8 mouse cellular contexts compared by ENCODE assay signal in genomic region chr15:103250195-103250740, GRCm38 (mm10). TPM values are rescaled to one million over a fixed set of nuclear protein-coding genes. Genes with fewer than 3 reads are reported as not detected.
DNase-seq lines count a peak whose midpoint lies in the region; ATAC-seq and TF ChIP-seq lines count a peak whose summit lies in the region.

No protein-coding gene starts in this region.

- H3K4me2 ChIP-seq in lung, embryonic 14.5 days: peak overlapping the region; percentile 13; the same call in 1 of the 2 replicates

- H3K9me3 ChIP-seq in lung, embryonic 14.5 days (ENCODE audit: low read depth, low read length): no peaks in the 10 kb centered on the region

- no peak for TF ChIP-seq POLR2A in small intestine, adult 2 months (IDR thresholded peaks at IDR 0.05; ENCODE audit: low read depth, low read length)

- peak; percentile 21; the same call in 1 of the 2 replicates for ATAC-seq in lung, embryonic 14.5 days (ENCODE audit: insufficient read depth)
- ATAC-seq in megakaryocyte-erythroid progenitor cell, adult 5-6 weeks (replicated peaks; ENCODE audit: low FRiP score, low TSS enrichment, poor library complexity, severe bottlenecking): no peak

- H3K9ac ChIP-seq in lung, embryonic 14.5 days: no peak overlapping the region

- DNase-seq in right cerebral cortex, postnatal 25 days: peak; percentile 21
- no peak for DNase-seq in right cerebral cortex, adult 18-20 months
- peak; percentile 76 for DNase-seq in c-Kit-positive CD71-negative TER-119-negative erythroid progenitor cells, embryonic 14.5 days (ENCODE audit: low read depth)
- DNase-seq in gastrocnemius, postnatal 25 days: peak; percentile 56
- peak; percentile 65 to 80 for DNase-seq in kidney, adult 8-10 months
- peak; percentile 67 for DNase-seq in lung, embryonic 14.5 days

- H3K27ac ChIP-seq in lung, embryonic 14.5 days (ENCODE audit: low read depth): peak overlapping the region; percentile 1; the same call in 1 of the 2 replicates
- H3K27ac ChIP-seq in small intestine, adult 2 months (ENCODE audit: insufficient read depth, low read depth, low read length): no peak overlapping the region

- H3K4me1 ChIP-seq in lung, embryonic 14.5 days (ENCODE audit: insufficient read depth): peaks cover 7% of the 10 kb centered on the region; the same call in 1 of the 2 replicates
- H3K4me1 ChIP-seq in small intestine, adult 2 months (ENCODE audit: control insufficient read depth, insufficient read depth, insufficient read length, low read length): peaks cover 3% of the 10 kb centered on the region

- 24% methylated on average over 2 of the region's 2 CpGs for WGBS in lung, embryonic 14.5 days
- WGBS in small intestine, adult 2 months: 16% methylated on average over 2 of the region's 2 CpGs

- H3K4me3 ChIP-seq in lung, embryonic 14.5 days (ENCODE audit: low read depth, low read length): peak overlapping the region; percentile 1; the same call in 1 of the 2 replicates
- H3K4me3 ChIP-seq in small intestine, adult 2 months (ENCODE audit: low read depth, low read length): no peak overlapping the region

- no peaks in the 10 kb centered on the region for H3K27me3 ChIP-seq in lung, embryonic 14.5 days (ENCODE audit: insufficient read depth, low read length)
- no peaks in the 10 kb centered on the region for H3K27me3 ChIP-seq in small intestine, adult 2 months (ENCODE audit: control insufficient read depth, insufficient read depth, low read length)

- TF ChIP-seq CTCF in lung, embryonic 14.5 days (IDR thresholded peaks at IDR 0.05; ENCODE audit: low read depth): peak; percentile 87
- TF ChIP-seq CTCF in small intestine, adult 2 months (IDR thresholded peaks at IDR 0.05; ENCODE audit: extremely low read depth, insufficient read length, insufficient replicate concordance, low read depth, low read length): peak; percentile 96; the same call in 1 of the 2 replicates

- H3K36me3 ChIP-seq in lung, embryonic 14.5 days (ENCODE audit: insufficient read depth): peaks cover 43% of the 10 kb centered on the region
- peaks cover 36% of the 10 kb centered on the region for H3K36me3 ChIP-seq in small intestine, adult 2 months (ENCODE audit: control insufficient read depth, insufficient read depth, low read length)

RNA-seq across cellular contexts. Expression of gene Nfe2, which starts 7.9 kb away (rescaled TPM):
- not detected for total RNA-seq in gastrocnemius, postnatal 25 days (2021)
- 3.9 TPM in 2 replicates for polyA plus RNA-seq in lung, embryonic 14.5 days (2014; fragmentation: Nextera tagmentation; extraction: Ambion mirVana)
- 0.39 and 0.83 TPM in 2 replicates for polyA plus RNA-seq in small intestine, adult 2 months (2012; rRNA removed)
- total RNA-seq in megakaryocyte-erythroid progenitor cell, adult 5-6 weeks (2014; fragmentation: Nextera tagmentation): 145 and 147 TPM in 2 replicates
- total RNA-seq in megakaryocyte-erythroid progenitor cell, adult 5-6 weeks (2017): 124 and 142 TPM in 2 replicates

RNA-seq across cellular contexts. Expression of gene Hnrnpa1, which starts 10.0 kb away (rescaled TPM):
- 10 to 100 TPM; 82.8 to 89.0 TPM for total RNA-seq in gastrocnemius, postnatal 25 days (2021)
- polyA plus RNA-seq in lung, embryonic 14.5 days (2014; fragmentation: Nextera tagmentation; extraction: Ambion mirVana): 1,022 and 1,035 TPM in 2 replicates
- polyA plus RNA-seq in small intestine, adult 2 months (2012; rRNA removed): 12.0 and 29.5 TPM in 2 replicates
- total RNA-seq in megakaryocyte-erythroid progenitor cell, adult 5-6 weeks (2014; fragmentation: Nextera tagmentation): 845 and 937 TPM in 2 replicates
- 2,161 and 2,727 TPM in 2 replicates for total RNA-seq in megakaryocyte-erythroid progenitor cell, adult 5-6 weeks (2017)

RNA-seq across cellular contexts. Expression of gene Cbx5, which starts 10.7 kb away (rescaled TPM):
- total RNA-seq in gastrocnemius, postnatal 25 days (2021): 10 to 100 TPM; 29.0 to 29.6 TPM
- 144 and 151 TPM in 2 replicates for polyA plus RNA-seq in lung, embryonic 14.5 days (2014; fragmentation: Nextera tagmentation; extraction: Ambion mirVana)
- polyA plus RNA-seq in small intestine, adult 2 months (2012; rRNA removed): 1.5 and 2.8 TPM in 2 replicates
- 151 and 165 TPM in 2 replicates for total RNA-seq in megakaryocyte-erythroid progenitor cell, adult 5-6 weeks (2014; fragmentation: Nextera tagmentation)
- 183 and 300 TPM in 2 replicates for total RNA-seq in megakaryocyte-erythroid progenitor cell, adult 5-6 weeks (2017)

RNA-seq across cellular contexts. Expression of gene Copz1, which starts 22.2 kb away (rescaled TPM):
- total RNA-seq in gastrocnemius, postnatal 25 days (2021): 10 to 100 TPM; 31.4 to 32.3 TPM
- 304 and 306 TPM in 2 replicates for polyA plus RNA-seq in lung, embryonic 14.5 days (2014; fragmentation: Nextera tagmentation; extraction: Ambion mirVana)
- polyA plus RNA-seq in small intestine, adult 2 months (2012; rRNA removed): 64.9 and 111 TPM in 2 replicates
- total RNA-seq in megakaryocyte-erythroid progenitor cell, adult 5-6 weeks (2014; fragmentation: Nextera tagmentation): 218 and 249 TPM in 2 replicates
- total RNA-seq in megakaryocyte-erythroid progenitor cell, adult 5-6 weeks (2017): 53.9 and 91.2 TPM in 2 replicates

Comparison
In these comparisons a context has a peak if more than half of its experiments do, and no peak if none do; other contexts are left out.
1. RNA of gene Nfe2, which starts 7.9 kb away (total RNA-seq): 124 to 147 TPM in megakaryocyte-erythroid progenitor cell, adult 5-6 weeks; not detected in gastrocnemius, postnatal 25 days; every median in the first group is over 100 times any median in the second.
2. RNA of gene Hnrnpa1, which starts 10.0 kb away (total RNA-seq): 845 to 2,727 TPM in megakaryocyte-erythroid progenitor cell, adult 5-6 weeks; 82.8 to 89.0 TPM in gastrocnemius, postnatal 25 days; every median in the first group is over 4 times any median in the second.
3. RNA of gene Cbx5, which starts 10.7 kb away (total RNA-seq): 151 to 300 TPM in megakaryocyte-erythroid progenitor cell, adult 5-6 weeks; 29.0 to 29.6 TPM in gastrocnemius, postnatal 25 days; every median in the first group is over 4 times any median in the second.